Mouse (Mus musculus) E14TG2a.4 (cell line): ENCODE results near the gene Krtap2-4.

Source experiments
- CTCF ChIP-seq: conservative IDR thresholded peaks from 2 replicates; pipeline ENCODE4 v1.5.1; 2014; ENCODE audit warnings: low read length
- NANOG ChIP-seq: IDR thresholded peaks from 2 replicates; pipeline ENCODE4 v1.6.1; 2014; ENCODE audit warnings: borderline replicate concordance, low read length, mixed read lengths

- TF ChIP-seq CTCF: no peak
- no peak for TF ChIP-seq NANOG
Observed at GRCm38 (mm10) chr11:99609126-99609525, 5.5 kb downstream of the Krtap2-4 start.
